Mouse (Mus musculus) small intestine, adult 2 months (tissue): ENCODE measurements around the gene Prss22.

Experiments used
- CTCF ChIP-seq: fragments of 200-500 bp; IDR thresholded peaks from 2 replicates; pipeline ENCODE4 v1.5.1; 2012; ENCODE audit warnings: low read depth, mild to moderate bottlenecking, control low read depth, inconsistent platforms, low read length, moderate library complexity, mixed read lengths; ENCODE audit not compliant: insufficient replicate concordance, insufficient read length; ENCODE audit errors: extremely low read depth
- POLR2A ChIP-seq: fragments of 200-500 bp; IDR thresholded peaks from 2 replicates; pipeline ENCODE4 v1.6.1; 2012; ENCODE audit warnings: low read depth, mild to moderate bottlenecking, control low read depth, inconsistent platforms, low read length, moderate library complexity

- TF ChIP-seq CTCF = peak; percentile 40; the same call in 1 of the 2 replicates
- no peak for TF ChIP-seq POLR2A
Observed at GRCm38 (mm10) chr17:24036954-24037353, 39.1 kb upstream of the Prss22 start.
